Mouse (Mus musculus) layer of hippocampus, adult 18-20 months (tissue): ENCODE results near the gene Zdhhc18. TPM values are rescaled to one million over a fixed set of nuclear protein-coding genes. Genes with fewer than 3 reads are reported as not detected.

Source experiments
- DNase-seq, 2 experiments: peaks; one replicate each; pipeline ENCODE4 v3.0.0; 2022; ENCODE audit warnings: low spot score in 2 of 2
- microRNA-seq, 2 experiments: library from miRNA; unstranded; fragments of <30 nt; microRNA quantifications; one replicate each; pipeline ENCODE4 v1.2.0; 2021
- total RNA-seq, 2 experiments: library from RNA; stranded (reverse); gene quantifications; 2 replicates each; pipeline ENCODE4 v1.2.3; 2021

Zdhhc18 gene
- total RNA-seq, 2 experiments from 2014 or later = 32.3 to 33.8 TPM

DNA sequence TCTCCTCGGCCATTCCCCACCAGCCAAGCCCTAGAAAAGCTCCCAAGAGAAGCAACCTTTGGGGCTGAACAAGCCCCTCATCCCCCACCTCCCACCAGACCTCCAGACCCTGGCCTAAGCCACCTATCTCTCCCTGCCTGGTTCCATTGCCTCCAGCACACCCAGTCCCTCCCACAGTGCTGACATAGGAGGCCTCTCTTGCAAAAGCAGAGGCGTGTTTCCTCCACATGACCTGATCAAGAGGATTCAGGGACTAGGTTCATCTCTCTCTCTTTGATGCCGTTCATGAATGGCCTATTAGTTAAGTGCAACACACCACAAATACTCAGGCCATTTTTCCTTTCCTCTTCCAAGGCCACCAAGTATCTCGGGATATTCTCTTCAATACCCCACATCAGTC is 90.1 kb downstream of the Zdhhc18 start:
- DNase-seq = no peak

GRCm38 (mm10) chr4:133557041-133557717 is 92.8 kb downstream of the Zdhhc18 start:
- DNase-seq = no peak

Small RNAs within 50 kb of the gene (microRNA-seq; reads per million reads assigned to microRNA genes)
- 0 reads per million in 2 experiments for gene Gm23158

Other genes starting within 250 kb of the Zdhhc18 start
- not detected for gene Tent5b, start 170.0 kb downstream of the Zdhhc18 start, total RNA-seq
- 100 to 1,000 TPM; 178 to 179 TPM for gene Trnp1, start 151.6 kb downstream of the Zdhhc18 start, total RNA-seq
- under 1 TPM in 1 of 2 experiments, not detected in 1; 0.37 TPM for gene Kdf1, start 131.2 kb downstream of the Zdhhc18 start, total RNA-seq
- gene Nudc, start 104.2 kb downstream of the Zdhhc18 start, total RNA-seq = 100 to 1,000 TPM; 135 to 141 TPM
- gene Nr0b2, start 96.8 kb downstream of the Zdhhc18 start, total RNA-seq = not detected
- gene Gpatch3, start 75.4 kb downstream of the Zdhhc18 start, total RNA-seq = 10 to 100 TPM in 1 of 2 experiments, 1 to 10 TPM in 1; 9.6 to 10.1 TPM
- gene Gpn2, start 65.8 kb downstream of the Zdhhc18 start, total RNA-seq = 10 to 100 TPM; 10.7 to 12.1 TPM
- 1 to 10 TPM; 2.7 to 3.2 TPM for gene Sfn, start 48.0 kb downstream of the Zdhhc18 start, total RNA-seq
- gene Pigv, start 22.5 kb upstream of the Zdhhc18 start, total RNA-seq = 10 to 100 TPM in 1 of 2 experiments, 1 to 10 TPM in 1; 9.4 to 12.3 TPM
- gene Arid1a, start 106.6 kb upstream of the Zdhhc18 start, total RNA-seq = 10 to 100 TPM; 81.2 to 83.2 TPM
- 10 to 100 TPM; 10.6 to 10.9 TPM for gene Rps6ka1, start 237.6 kb upstream of the Zdhhc18 start, total RNA-seq